Mouse (Mus musculus) thymus, adult 2 months (tissue): Measurements from ENCODE around the gene E130208F15Rik. TPM values are rescaled to one million over a fixed set of nuclear protein-coding genes. Genes with fewer than 3 reads are reported as not detected.

Experiments used
- DNase-seq: peaks from one replicate; pipeline ENCODE4 v3.0.0; 2021
- H3K27ac ChIP-seq: fragments of 200-500 bp; 2 replicates; pipeline ENCODE4 v1.5.1; 2012; ENCODE audit warnings: low read length, control low read depth; ENCODE audit not compliant: control insufficient read depth, insufficient read depth
- H3K27me3 ChIP-seq: fragments of 200-500 bp; 2 replicates; pipeline ENCODE4 v1.6.1; 2012; ENCODE audit warnings: mild to moderate bottlenecking, low read length, moderate library complexity, mixed read lengths; ENCODE audit not compliant: control insufficient read depth, insufficient read depth
- H3K36me3 ChIP-seq: fragments of 200-500 bp; 2 replicates; pipeline ENCODE4 v1.6.1; 2012; ENCODE audit warnings: mild to moderate bottlenecking, low read length, moderate library complexity; ENCODE audit not compliant: control insufficient read depth, insufficient read depth
- H3K4me1 ChIP-seq: fragments of 200-500 bp; replicated peaks from 2 replicates; pipeline ENCODE4 v1.6.1; 2012; ENCODE audit warnings: low read length; ENCODE audit not compliant: control insufficient read depth, insufficient read depth
- H3K4me3 ChIP-seq: fragments of 200-500 bp; 2 replicates; pipeline ENCODE4 v1.5.1; 2012; ENCODE audit warnings: mild to moderate bottlenecking, low read length, control low read depth, moderate library complexity; ENCODE audit not compliant: control insufficient read depth, insufficient read depth
- CTCF ChIP-seq: fragments of 200-500 bp; IDR thresholded peaks from 2 replicates; pipeline ENCODE4 v1.5.1; 2012; ENCODE audit warnings: mild to moderate bottlenecking, control low read depth, low read length, moderate library complexity, borderline replicate concordance; ENCODE audit not compliant: control insufficient read depth, poor library complexity, insufficient read depth; ENCODE audit errors: extremely low read depth
- POLR2A ChIP-seq: fragments of 200-500 bp; IDR thresholded peaks from 2 replicates; pipeline ENCODE4 v1.6.1; 2012; ENCODE audit warnings: mild to moderate bottlenecking, low read length, control low read depth, moderate library complexity; ENCODE audit not compliant: control insufficient read depth, poor library complexity, insufficient read depth; ENCODE audit errors: extremely low read depth
- WGBS: fragments of 180-500 bp; shearing (Covaris S2); methylation state at CpG from one replicate; pipeline ENCODE4 v1.1.7; 2018; 5-methylcytosine and 5-hydroxymethylcytosine counted together
- polyA plus RNA-seq: library from polyadenylated mRNA; depleted of rRNA; stranded (reverse); fragments of >200 nt; gene quantifications from 2 replicates; pipeline ENCODE4 v1.2.3, GENCODE M21; 2012; rRNA removed

Gene E130208F15Rik
- polyA plus RNA-seq, 1 experiment = 0.93 TPM

DNA sequence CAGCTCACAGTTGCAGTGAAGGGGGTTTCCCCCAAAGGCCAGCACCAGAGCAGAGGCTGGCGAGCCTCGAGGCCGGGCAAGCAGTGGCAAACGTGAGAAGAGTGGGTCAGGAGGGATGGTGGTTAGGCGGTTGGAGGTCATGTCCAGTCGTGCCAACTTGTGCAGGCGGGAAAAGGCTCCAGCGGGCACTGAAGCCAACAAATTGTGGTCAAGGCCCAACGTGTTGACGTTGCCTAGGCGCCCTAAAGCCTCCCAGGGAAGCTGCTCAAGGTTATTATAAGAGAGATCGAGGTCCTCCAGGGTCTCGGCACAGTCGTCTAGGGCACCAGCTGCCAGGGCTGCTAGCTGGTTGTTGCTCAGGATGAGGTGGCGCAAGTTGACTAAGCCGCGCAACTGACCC lies 38.5 kb downstream of the E130208F15Rik start:
- H3K27me3 ChIP-seq = peaks cover 7% of the 10 kb centered on the region; the same call in 1 of the 2 replicates
- DNase-seq = no peak
- 91% methylated on average over 17 of the region's 17 CpGs for WGBS
- TF ChIP-seq CTCF (no peak), POLR2A (no peak)
- H3K4me3 ChIP-seq = no peak overlapping the region
- no peaks in the 10 kb centered on the region for H3K4me1 ChIP-seq
- no peaks in the 10 kb centered on the region for H3K36me3 ChIP-seq
- no peak overlapping the region for H3K27ac ChIP-seq

DNA sequence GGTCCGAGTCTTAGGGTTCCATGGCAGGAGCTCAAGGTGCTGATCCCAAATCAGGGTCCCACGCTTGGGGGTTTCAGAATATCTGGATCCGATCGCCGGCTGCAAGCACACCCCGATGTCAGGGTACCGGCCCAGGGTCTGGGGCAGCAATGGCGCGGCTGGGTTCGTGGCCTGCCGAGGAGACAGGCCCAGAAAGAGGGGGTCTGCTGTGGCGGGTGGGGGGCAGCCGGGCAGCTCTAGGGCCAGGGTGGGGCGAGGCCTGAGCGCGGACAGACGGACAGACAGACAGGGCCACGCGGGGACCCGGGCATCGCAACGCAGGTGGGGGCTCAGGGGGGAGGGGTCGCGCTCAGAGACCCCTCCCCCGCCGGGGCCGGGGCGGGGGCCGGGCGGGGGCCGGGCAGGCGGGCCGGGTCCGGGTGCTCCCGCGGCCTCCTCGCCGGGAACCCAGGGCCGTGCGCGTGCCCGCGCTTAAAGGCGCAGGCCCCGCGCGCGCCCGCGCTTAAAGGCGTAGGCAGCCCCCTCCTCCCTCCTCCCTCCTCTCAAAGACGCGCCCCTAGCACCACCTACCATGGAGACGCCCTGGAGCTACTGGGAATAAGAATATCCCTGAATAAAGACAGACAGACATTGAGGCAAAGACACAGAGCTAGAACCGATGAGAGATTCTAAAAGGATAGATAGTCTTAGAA lies 41.3 kb downstream of the E130208F15Rik start, which contains the start of gene Lrfn3:
Gene Lrfn3 (minus strand): TSS at position 121 of the 692 bp plus-strand sequence.
- no peaks in the 10 kb centered on the region for H3K4me1 ChIP-seq
- no peak within 1 kb of the TSS for H3K4me3 ChIP-seq
- no peaks in the 10 kb centered on the region for H3K36me3 ChIP-seq
- TF ChIP-seq POLR2A (no peak), CTCF (no peak)
- peaks cover 7% of the 10 kb centered on the region; the same call in 1 of the 2 replicates for H3K27me3 ChIP-seq
- 4% methylated on average over 42 of the region's 55 CpGs for WGBS
- no peak within 1 kb of the TSS for H3K27ac ChIP-seq
- DNase-seq = no peak

DNA sequence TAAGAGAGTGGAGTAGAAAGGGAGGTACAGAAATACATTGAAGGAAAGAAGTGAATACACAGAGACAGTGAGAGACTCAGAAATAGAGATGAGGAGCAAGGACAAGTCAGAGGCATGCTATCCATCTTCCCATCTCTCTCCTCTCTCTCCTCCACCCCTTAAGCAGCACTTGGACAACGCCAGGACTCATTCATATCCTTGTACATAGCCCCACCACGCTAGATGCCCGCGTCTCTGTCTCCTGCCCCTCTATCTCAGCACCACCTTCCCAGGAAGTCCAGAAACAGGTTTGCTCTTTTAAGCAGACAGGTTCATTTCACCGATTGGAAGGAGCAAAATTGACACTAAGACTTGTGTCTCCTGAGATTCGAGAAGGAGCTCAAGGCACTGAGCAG lies 41.8 kb downstream of the E130208F15Rik start:
- WGBS = 72% methylated on average over 6 of the region's 6 CpGs
- Histone ChIP-seq H3K27me3 (peaks cover 7% of the 10 kb centered on the region; the same call in 1 of the 2 replicates), H3K4me1 (no peaks in the 10 kb centered on the region), H3K4me3 (no peak overlapping the region), H3K27ac (no peak overlapping the region), H3K36me3 (no peaks in the 10 kb centered on the region)
- TF ChIP-seq CTCF = no peak
- no peak for TF ChIP-seq POLR2A
- no peak for DNase-seq

DNA sequence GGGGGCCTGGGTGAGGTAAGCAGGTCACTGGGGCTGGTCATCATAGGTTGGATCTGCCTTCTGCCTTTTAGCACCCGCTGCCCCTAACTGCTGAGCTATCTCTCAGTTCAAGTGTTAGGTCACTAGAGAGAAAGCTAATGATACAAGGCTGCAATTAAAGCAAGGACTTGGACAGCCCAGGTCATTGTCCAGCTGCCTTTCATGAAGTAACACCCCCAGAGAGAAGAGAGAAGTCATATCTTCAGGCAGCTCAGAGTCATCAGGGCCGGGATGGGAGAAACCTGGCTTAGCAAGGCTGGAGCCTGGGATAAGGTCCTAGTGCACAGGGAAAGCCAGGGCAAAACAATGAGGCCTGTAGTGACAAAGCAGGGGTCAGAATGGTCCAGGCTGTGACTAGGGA lies 45.9 kb downstream of the E130208F15Rik start:
- TF ChIP-seq CTCF = no peak
- no peak for TF ChIP-seq POLR2A
- no peaks in the 10 kb centered on the region for H3K36me3 ChIP-seq
- 77% methylated on average over 2 of the region's 2 CpGs for WGBS
- no peak overlapping the region for H3K27ac ChIP-seq
- no peak for DNase-seq
- H3K27me3 ChIP-seq = peaks cover 5% of the 10 kb centered on the region; the same call in 1 of the 2 replicates
- no peaks in the 10 kb centered on the region for H3K4me1 ChIP-seq
- H3K4me3 ChIP-seq = no peak overlapping the region

Other genes starting within 250 kb of the E130208F15Rik start
- gene Zfp82, start 248.8 kb upstream of the E130208F15Rik start, polyA plus RNA-seq = 1.5 and 1.7 TPM in 2 replicates
- gene Gm26920, start 231.3 kb upstream of the E130208F15Rik start, polyA plus RNA-seq = not detected in 2 replicates
- 4.4 and 6.8 TPM in 2 replicates for gene Zfp566, start 231.2 kb upstream of the E130208F15Rik start, polyA plus RNA-seq
- gene Zfp260, start 227.0 kb upstream of the E130208F15Rik start, polyA plus RNA-seq = 30.6 and 36.4 TPM in 2 replicates
- gene Zfp382, start 199.8 kb upstream of the E130208F15Rik start, polyA plus RNA-seq = 5.4 and 8.1 TPM in 2 replicates
- gene Zfp146, start 152.0 kb upstream of the E130208F15Rik start, polyA plus RNA-seq = 16.8 and 18.6 TPM in 2 replicates
- 28.1 and 85.8 TPM in 2 replicates for gene Cox7a1, start 137.6 kb upstream of the E130208F15Rik start, polyA plus RNA-seq
- 565 and 739 TPM in 2 replicates for gene Capns1, start 122.9 kb upstream of the E130208F15Rik start, polyA plus RNA-seq
- 131 and 157 TPM in 2 replicates for gene Polr2i, start 89.8 kb upstream of the E130208F15Rik start, polyA plus RNA-seq
- gene Tbcb, start 89.5 kb upstream of the E130208F15Rik start, polyA plus RNA-seq = 42.4 and 47.1 TPM in 2 replicates
- gene Ovol3, start 86.0 kb upstream of the E130208F15Rik start, polyA plus RNA-seq = 0.66 and 1.4 TPM in 2 replicates
- gene Thap8, start 41.6 kb upstream of the E130208F15Rik start, polyA plus RNA-seq = 0.17 and 0.26 TPM in 2 replicates
- 54.1 and 66.9 TPM in 2 replicates for gene Wdr62, start 41.3 kb upstream of the E130208F15Rik start, polyA plus RNA-seq
- gene Clip3, start 30.0 kb upstream of the E130208F15Rik start, polyA plus RNA-seq = 2.9 and 3.3 TPM in 2 replicates
- gene Alkbh6, start 13.0 kb upstream of the E130208F15Rik start, polyA plus RNA-seq = 159 and 192 TPM in 2 replicates
- 15.4 and 16.8 TPM in 2 replicates for gene Syne4, start 6.9 kb upstream of the E130208F15Rik start, polyA plus RNA-seq
- 26.9 and 31.7 TPM in 2 replicates for gene Sdhaf1, start 2.2 kb downstream of the E130208F15Rik start, polyA plus RNA-seq
- 0.78 and 1.1 TPM in 2 replicates for gene Lrfn3, start 41.0 kb downstream of the E130208F15Rik start, polyA plus RNA-seq
- gene Tyrobp, start 92.0 kb downstream of the E130208F15Rik start, polyA plus RNA-seq = 273 and 417 TPM in 2 replicates
- 212 and 279 TPM in 2 replicates for gene Hcst, start 98.1 kb downstream of the E130208F15Rik start, polyA plus RNA-seq
- 72.8 and 77.4 TPM in 2 replicates for gene Nfkbid, start 100.0 kb downstream of the E130208F15Rik start, polyA plus RNA-seq
- gene Aplp1, start 123.8 kb downstream of the E130208F15Rik start, polyA plus RNA-seq = 5.9 and 6.0 TPM in 2 replicates
- 0.05 and 0.15 TPM in 2 replicates for gene Kirrel2, start 135.9 kb downstream of the E130208F15Rik start, polyA plus RNA-seq
- 0.19 and 0.38 TPM in 2 replicates for gene Nphs1, start 136.6 kb downstream of the E130208F15Rik start, polyA plus RNA-seq
- 0.13 and 0.62 TPM in 2 replicates for gene Prodh2, start 171.9 kb downstream of the E130208F15Rik start, polyA plus RNA-seq
- gene Arhgap33, start 213.3 kb downstream of the E130208F15Rik start, polyA plus RNA-seq = 156 and 176 TPM in 2 replicates
- 30.0 and 89.6 TPM in 2 replicates for gene Hspb6, start 230.4 kb downstream of the E130208F15Rik start, polyA plus RNA-seq
- 36.1 and 36.3 TPM in 2 replicates for gene Proser3, start 230.6 kb downstream of the E130208F15Rik start, polyA plus RNA-seq
- gene Lin37, start 238.1 kb downstream of the E130208F15Rik start, polyA plus RNA-seq = 73.0 and 78.6 TPM in 2 replicates
- gene U2af1l4, start 241.6 kb downstream of the E130208F15Rik start, polyA plus RNA-seq = 81.5 and 84.2 TPM in 2 replicates
- gene Gm49396, start 241.6 kb downstream of the E130208F15Rik start, polyA plus RNA-seq = 7.3 and 8.8 TPM in 2 replicates
- 130 and 176 TPM in 2 replicates for gene Psenen, start 241.9 kb downstream of the E130208F15Rik start, polyA plus RNA-seq
- 26.1 and 31.7 TPM in 2 replicates for gene Igflr1, start 243.7 kb downstream of the E130208F15Rik start, polyA plus RNA-seq